Mouse (Mus musculus) C2C12 (cell line): ENCODE results near the gene Prrt1.

Experiments
- CTCF ChIP-seq: IDR thresholded peaks from one replicate; pipeline ENCODE4 v1.5.1; 2011; ENCODE audit not compliant: control insufficient read depth, insufficient read depth, insufficient read length
- FOSL1 ChIP-seq: IDR thresholded peaks from one replicate; pipeline ENCODE4 v1.8.0; 2011; ENCODE audit warnings: mild to moderate bottlenecking, low read length; ENCODE audit not compliant: poor library complexity, insufficient read depth, severe bottlenecking
- MAX ChIP-seq: IDR thresholded peaks from one replicate; pipeline ENCODE4 v1.6.1; 2011; ENCODE audit warnings: mild to moderate bottlenecking, control low read depth

- TF ChIP-seq CTCF (no peak), FOSL1 (no peak), MAX (no peak)
Observed at GRCm38 (mm10) chr17:34673139-34673538, 43.8 kb downstream of the Prrt1 start.
